Mouse (Mus musculus): ENCODE data around the gene Olfr311.
"Not testable (repeated sequence)": the region's sequence is repeated elsewhere in the genome, so short reads cannot be mapped to it uniquely, and the experiment has no call there.

Olfr311 gene

DNA sequence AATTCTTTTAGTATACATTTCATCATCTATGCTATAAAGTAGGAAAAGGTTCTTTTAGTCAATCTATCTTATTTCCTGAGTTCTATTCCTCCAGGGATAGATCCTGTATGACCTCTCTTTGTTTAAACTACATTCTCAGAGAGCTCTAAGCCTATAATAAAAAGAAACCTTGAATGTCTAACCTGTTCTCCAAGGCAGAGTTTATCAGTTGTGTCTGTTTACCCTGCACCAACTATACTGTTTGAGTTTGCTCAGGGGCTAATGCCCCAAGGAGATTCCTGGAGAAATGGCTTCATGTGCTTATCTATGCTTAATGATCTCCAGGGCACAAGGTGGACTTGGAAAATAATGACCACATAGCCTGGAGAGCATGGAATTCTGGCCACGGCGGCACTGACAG is 34.7 kb upstream of the Olfr311 start:
- Histone ChIP-seq H3K27me3 (ENCODE audit: insufficient read depth, low read length) (no peaks in the 10 kb centered on the region), H3K9me3 (ENCODE audit: low read length) (no peaks in the 10 kb centered on the region), H3K4me1 (replicated peaks; ENCODE audit: low read depth, low read length) (peaks cover 20% of the 10 kb centered on the region), H3K4me3 (replicated peaks; ENCODE audit: low read length) (no peak overlapping the region), H3K36me3 (ENCODE audit: insufficient read depth, low read length) (no peaks in the 10 kb centered on the region)
- TF ChIP-seq POU5F1 (IDR thresholded peaks at IDR 0.05; ENCODE audit: borderline replicate concordance, low read length): no peak

- Histone ChIP-seq H3K27me3 (ENCODE audit: insufficient read depth, low read length) (no peaks in the 10 kb centered on the region), H3K9me3 (ENCODE audit: low read length) (no peaks in the 10 kb centered on the region), H3K4me3 (replicated peaks; ENCODE audit: low read length) (no peak overlapping the region), H3K4me1 (replicated peaks; ENCODE audit: low read depth, low read length) (no peaks in the 10 kb centered on the region), H3K36me3 (ENCODE audit: insufficient read depth, low read length) (no peaks in the 10 kb centered on the region)
- TF ChIP-seq POU5F1 (IDR thresholded peaks at IDR 0.05; ENCODE audit: borderline replicate concordance, low read length) (no peak), CTCF (conservative IDR thresholded peaks at IDR 0.05; ENCODE audit: low read length) (peak; percentile 78)
These were observed 27.1 kb upstream of the Olfr311 start for GRCm38 (mm10) chr11:58812001-58812400.

DNA sequence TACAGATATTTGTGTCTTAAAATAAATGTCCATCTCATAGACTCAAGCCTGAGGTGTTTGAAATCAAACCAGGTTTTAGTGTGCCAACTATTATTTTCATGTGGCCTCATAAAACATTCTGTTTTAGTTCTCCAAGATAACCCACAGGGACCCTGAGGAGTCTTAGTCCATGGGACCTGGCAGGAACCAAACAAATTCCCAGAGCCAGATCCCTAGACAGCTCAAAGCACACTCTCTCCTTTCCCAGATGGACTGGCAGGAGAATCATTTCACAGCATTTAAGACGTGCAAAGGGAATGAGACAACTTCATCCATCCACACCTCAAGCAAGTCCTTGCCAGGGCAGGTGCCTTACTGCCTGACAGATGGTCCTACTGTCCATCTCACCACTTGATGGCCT is 24.4 kb upstream of the Olfr311 start, which contains the start of gene Olfr313:
Gene Olfr313 (plus strand): TSS at position 301 of the 400 bp plus-strand sequence.
- H3K36me3 ChIP-seq (ENCODE audit: insufficient read depth, low read length); H3K9me3 ChIP-seq (ENCODE audit: low read length); H3K4me1 ChIP-seq (replicated peaks; ENCODE audit: low read depth, low read length); H3K27me3 ChIP-seq (ENCODE audit: insufficient read depth, low read length); H3K4me3 ChIP-seq (replicated peaks; ENCODE audit: low read length): not testable (repeated sequence)

GRCm38 (mm10) chr11:58815676-58816075 is 23.4 kb upstream of the Olfr311 start:
- Histone ChIP-seq H3K4me3 (replicated peaks; ENCODE audit: low read length) (no peak overlapping the region), H3K27me3 (ENCODE audit: insufficient read depth, low read length) (no peaks in the 10 kb centered on the region), H3K9me3 (ENCODE audit: low read length) (no peaks in the 10 kb centered on the region), H3K4me1 (replicated peaks; ENCODE audit: low read depth, low read length) (no peaks in the 10 kb centered on the region), H3K36me3 (ENCODE audit: insufficient read depth, low read length) (no peaks in the 10 kb centered on the region)
- TF ChIP-seq CTCF (conservative IDR thresholded peaks at IDR 0.05; ENCODE audit: low read length) (no peak), NANOG (IDR thresholded peaks at IDR 0.05; ENCODE audit: borderline replicate concordance, low read length) (no peak), POU5F1 (IDR thresholded peaks at IDR 0.05; ENCODE audit: borderline replicate concordance, low read length) (no peak)

- not testable (repeated sequence) for H3K36me3 ChIP-seq (ENCODE audit: insufficient read depth, low read length); H3K4me3 ChIP-seq (replicated peaks; ENCODE audit: low read length); H3K9me3 ChIP-seq (ENCODE audit: low read length); H3K4me1 ChIP-seq (replicated peaks; ENCODE audit: low read depth, low read length); H3K27me3 ChIP-seq (ENCODE audit: insufficient read depth, low read length)
These were observed 10.1 kb upstream of the Olfr311 start, which contains the start of gene Olfr312 for GRCm38 (mm10) chr11:58828937-58829336. Gene Olfr312 (plus strand): TSS chr11:58829237.

GRCm38 (mm10) chr11:58829764-58830163 is 9.3 kb upstream of the Olfr311 start:
- Histone ChIP-seq H3K4me3 (replicated peaks; ENCODE audit: low read length) (no peak overlapping the region), H3K27me3 (ENCODE audit: insufficient read depth, low read length) (no peaks in the 10 kb centered on the region), H3K36me3 (ENCODE audit: insufficient read depth, low read length) (no peaks in the 10 kb centered on the region), H3K4me1 (replicated peaks; ENCODE audit: low read depth, low read length) (no peaks in the 10 kb centered on the region), H3K9me3 (ENCODE audit: low read length) (no peaks in the 10 kb centered on the region)
- no peak for TF ChIP-seq NANOG (IDR thresholded peaks at IDR 0.05; ENCODE audit: borderline replicate concordance, low read length)
- TF ChIP-seq CTCF (conservative IDR thresholded peaks at IDR 0.05; ENCODE audit: low read length): no peak
- no peak for TF ChIP-seq POU5F1 (IDR thresholded peaks at IDR 0.05; ENCODE audit: borderline replicate concordance, low read length)

GRCm38 (mm10) chr11:58832541-58832940 is 6.5 kb upstream of the Olfr311 start:
- H3K36me3 ChIP-seq (ENCODE audit: insufficient read depth, low read length); H3K27me3 ChIP-seq (ENCODE audit: insufficient read depth, low read length); H3K9me3 ChIP-seq (ENCODE audit: low read length); H3K4me3 ChIP-seq (replicated peaks; ENCODE audit: low read length); H3K4me1 ChIP-seq (replicated peaks; ENCODE audit: low read depth, low read length): not testable (repeated sequence)

GRCm38 (mm10) chr11:58846919-58847461 is 7.9 kb downstream of the Olfr311 start, which contains the start of gene Gm12258:
Gene Gm12258 (plus strand): TSS chr11:58847158.
- Histone ChIP-seq H3K4me1 (replicated peaks; ENCODE audit: low read depth, low read length) (peaks cover 7% of the 10 kb centered on the region), H3K27me3 (ENCODE audit: insufficient read depth, low read length) (no peaks in the 10 kb centered on the region), H3K4me3 (replicated peaks; ENCODE audit: low read length) (peak within 1 kb of the TSS; percentile 92), H3K9me3 (ENCODE audit: low read length) (peaks cover 5% of the 10 kb centered on the region; the same call in 1 of the 2 replicates), H3K36me3 (ENCODE audit: insufficient read depth, low read length) (peaks cover 14% of the 10 kb centered on the region)
- TF ChIP-seq POU5F1 (IDR thresholded peaks at IDR 0.05; ENCODE audit: borderline replicate concordance, low read length) (no peak), NANOG (IDR thresholded peaks at IDR 0.05; ENCODE audit: borderline replicate concordance, low read length) (no peak), CTCF (conservative IDR thresholded peaks at IDR 0.05; ENCODE audit: low read length) (no peak)

GRCm38 (mm10) chr11:58847636-58848035 is 8.6 kb downstream of the Olfr311 start:
- H3K4me3 ChIP-seq (replicated peaks; ENCODE audit: low read length): peak overlapping the region; percentile 92
- no peaks in the 10 kb centered on the region for H3K27me3 ChIP-seq (ENCODE audit: insufficient read depth, low read length)
- H3K9me3 ChIP-seq (ENCODE audit: low read length): peaks cover 5% of the 10 kb centered on the region; the same call in 1 of the 2 replicates
- peaks cover 7% of the 10 kb centered on the region for H3K4me1 ChIP-seq (replicated peaks; ENCODE audit: low read depth, low read length)
- TF ChIP-seq CTCF (conservative IDR thresholded peaks at IDR 0.05; ENCODE audit: low read length): no peak
- TF ChIP-seq NANOG (IDR thresholded peaks at IDR 0.05; ENCODE audit: borderline replicate concordance, low read length): no peak
- no peak for TF ChIP-seq POU5F1 (IDR thresholded peaks at IDR 0.05; ENCODE audit: borderline replicate concordance, low read length)
- peaks cover 14% of the 10 kb centered on the region for H3K36me3 ChIP-seq (ENCODE audit: insufficient read depth, low read length)

All from E14TG2a.4 (cell line).